Mouse (Mus musculus) small intestine, adult 2 months (tissue): ENCODE measurements at regions not wholly inside any gene's neighbourhood (a gene's known extent, or its start where the extent isn't known, plus 50 kb on each side); places are given as distances from the start of the nearest gene placed in this dataset.

ENCODE experiments used
- H3K27ac ChIP-seq: fragments of 200-500 bp; 2 replicates; pipeline ENCODE4 v1.5.1; 2012; ENCODE audit warnings: low read depth, low read length, control low read depth, inconsistent platforms; ENCODE audit not compliant: insufficient read depth
- H3K27me3 ChIP-seq: fragments of 200-500 bp; 2 replicates; pipeline ENCODE4 v1.6.1; 2012; ENCODE audit warnings: mild to moderate bottlenecking, moderate library complexity, low read length, inconsistent platforms; ENCODE audit not compliant: control insufficient read depth, insufficient read depth
- H3K36me3 ChIP-seq: fragments of 200-500 bp; 2 replicates; pipeline ENCODE4 v1.6.1; 2012; ENCODE audit warnings: mild to moderate bottlenecking, low read length, control low read depth, inconsistent platforms; ENCODE audit not compliant: control insufficient read depth, insufficient read depth
- H3K4me1 ChIP-seq: fragments of 200-500 bp; 2 replicates; pipeline ENCODE4 v1.6.1; 2012; ENCODE audit warnings: low read length, inconsistent platforms, mixed read lengths; ENCODE audit not compliant: control insufficient read depth, insufficient read depth, insufficient read length
- H3K4me3 ChIP-seq: fragments of 200-500 bp; 2 replicates; pipeline ENCODE4 v1.5.1; 2012; ENCODE audit warnings: low read depth, mild to moderate bottlenecking, control low read depth, inconsistent platforms, low read length, moderate library complexity
- CTCF ChIP-seq: fragments of 200-500 bp; IDR thresholded peaks from 2 replicates; pipeline ENCODE4 v1.5.1; 2012; ENCODE audit warnings: low read depth, mild to moderate bottlenecking, control low read depth, inconsistent platforms, low read length, moderate library complexity, mixed read lengths; ENCODE audit not compliant: insufficient replicate concordance, insufficient read length; ENCODE audit errors: extremely low read depth
- POLR2A ChIP-seq: fragments of 200-500 bp; IDR thresholded peaks from 2 replicates; pipeline ENCODE4 v1.6.1; 2012; ENCODE audit warnings: low read depth, mild to moderate bottlenecking, control low read depth, inconsistent platforms, low read length, moderate library complexity
- WGBS: fragments of 180-500 bp; shearing (Covaris S2); methylation state at CpG from one replicate; pipeline ENCODE4 v1.1.7; 2018; 5-methylcytosine and 5-hydroxymethylcytosine counted together

- Histone ChIP-seq H3K27ac (no peak overlapping the region), H3K36me3 (no peaks in the 10 kb centered on the region), H3K4me3 (no peak overlapping the region), H3K4me1 (peaks cover 14% of the 10 kb centered on the region; the same call in 1 of the 2 replicates), H3K27me3 (no peaks in the 10 kb centered on the region)
- TF ChIP-seq CTCF (no peak), POLR2A (no peak)
- 93% methylated on average over 1 of the region's 1 CpGs for WGBS
Observed at GRCm38 (mm10) chr8:116139934-116140333, 364.8 kb upstream of the Dynlrb2 start.

DNA sequence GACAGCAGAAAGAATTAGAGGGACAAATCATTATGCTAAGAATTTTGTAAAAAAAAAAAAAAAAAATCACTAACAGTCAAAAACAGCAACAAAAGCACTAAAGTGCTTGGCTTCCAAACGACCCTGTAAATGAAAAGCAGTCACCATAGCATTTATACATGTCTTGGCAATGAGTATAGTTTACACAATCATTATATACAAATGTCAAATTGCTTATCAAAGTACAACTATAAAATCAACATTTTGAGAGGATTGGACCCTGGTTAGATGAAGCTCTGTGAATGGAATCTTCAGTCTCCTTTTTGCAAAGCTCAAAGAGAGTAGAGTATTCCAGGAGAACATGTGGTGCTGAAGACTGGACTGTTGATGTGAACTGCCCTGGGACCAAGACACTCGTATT lies 367.0 kb upstream of the Dynlrb2 start:
- TF ChIP-seq CTCF: no peak
- peaks cover 8% of the 10 kb centered on the region; the same call in 1 of the 2 replicates for H3K4me1 ChIP-seq
- H3K27me3 ChIP-seq: no peaks in the 10 kb centered on the region
- no peaks in the 10 kb centered on the region for H3K36me3 ChIP-seq
- no peak overlapping the region for H3K27ac ChIP-seq
- 62% methylated on average over 2 of the region's 2 CpGs for whole genome bisulfite sequencing
- H3K4me3 ChIP-seq: no peak overlapping the region

- H3K4me3 ChIP-seq: no peak overlapping the region
- no peaks in the 10 kb centered on the region for H3K27me3 ChIP-seq
- no peaks in the 10 kb centered on the region for H3K36me3 ChIP-seq
- H3K27ac ChIP-seq: no peak overlapping the region
- no peaks in the 10 kb centered on the region for H3K4me1 ChIP-seq
- WGBS: 92% methylated on average over 2 of the region's 2 CpGs
- TF ChIP-seq POLR2A (no peak), CTCF (no peak)
Observed at GRCm38 (mm10) chr8:116133503-116133902, 371.3 kb upstream of the Dynlrb2 start.

GRCm38 (mm10) chr8:116133084-116133483 lies 371.7 kb upstream of the Dynlrb2 start:
- whole genome bisulfite sequencing: 93% methylated on average over 3 of the region's 3 CpGs
- no peaks in the 10 kb centered on the region for H3K27me3 ChIP-seq
- H3K4me1 ChIP-seq: no peaks in the 10 kb centered on the region
- TF ChIP-seq CTCF: no peak
- TF ChIP-seq POLR2A: no peak
- no peak overlapping the region for H3K27ac ChIP-seq
- no peak overlapping the region for H3K4me3 ChIP-seq
- no peaks in the 10 kb centered on the region for H3K36me3 ChIP-seq

DNA sequence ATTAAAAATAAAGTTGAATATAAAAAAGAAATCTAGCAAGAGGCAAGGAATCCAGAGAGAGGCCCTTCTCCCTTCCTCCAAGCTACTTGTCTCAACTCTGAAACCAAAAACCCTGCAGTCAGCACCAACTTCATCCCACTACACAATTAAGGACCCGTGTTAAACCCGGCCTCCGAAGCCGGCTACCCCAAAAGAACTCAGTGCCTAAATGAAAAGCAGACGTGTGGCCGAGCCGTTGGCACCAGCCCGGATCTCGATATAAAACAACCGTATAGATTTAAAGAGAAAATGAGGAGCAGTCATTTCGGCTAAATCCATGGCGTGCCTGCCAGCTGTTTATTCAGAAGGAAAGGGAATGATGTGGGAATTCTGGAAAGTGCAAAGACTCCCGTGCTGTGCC lies 384.7 kb upstream of the Dynlrb2 start:
- no peak overlapping the region for H3K27ac ChIP-seq
- no peak for TF ChIP-seq POLR2A
- no peak overlapping the region for H3K4me3 ChIP-seq
- 93% methylated on average over 13 of the region's 13 CpGs for WGBS
- peaks cover 10% of the 10 kb centered on the region; the same call in 1 of the 2 replicates for H3K4me1 ChIP-seq
- H3K27me3 ChIP-seq: peaks cover 16% of the 10 kb centered on the region; the same call in 1 of the 2 replicates
- no peaks in the 10 kb centered on the region for H3K36me3 ChIP-seq

- TF ChIP-seq CTCF (no peak), POLR2A (no peak)
- Histone ChIP-seq H3K36me3 (no peaks in the 10 kb centered on the region), H3K27me3 (peaks cover 16% of the 10 kb centered on the region; the same call in 1 of the 2 replicates), H3K27ac (no peak overlapping the region), H3K4me1 (peaks cover 16% of the 10 kb centered on the region; the same call in 1 of the 2 replicates), H3K4me3 (no peak overlapping the region)
- WGBS: 81% methylated on average over 2 of the region's 2 CpGs
Observed at GRCm38 (mm10) chr8:116117919-116118318, 386.9 kb upstream of the Dynlrb2 start.

GRCm38 (mm10) chr8:116116625-116117024 lies 388.1 kb upstream of the Dynlrb2 start:
- WGBS: 50% methylated on average over 7 of the region's 7 CpGs
- no peak overlapping the region for H3K27ac ChIP-seq
- no peaks in the 10 kb centered on the region for H3K36me3 ChIP-seq
- TF ChIP-seq POLR2A (no peak), CTCF (no peak)
- H3K4me3 ChIP-seq: no peak overlapping the region
- H3K27me3 ChIP-seq: peaks cover 16% of the 10 kb centered on the region; the same call in 1 of the 2 replicates
- peaks cover 20% of the 10 kb centered on the region; the same call in 1 of the 2 replicates for H3K4me1 ChIP-seq
